ENCODE assay signal across 9 mouse cellular contexts in the genomic region with DNA sequence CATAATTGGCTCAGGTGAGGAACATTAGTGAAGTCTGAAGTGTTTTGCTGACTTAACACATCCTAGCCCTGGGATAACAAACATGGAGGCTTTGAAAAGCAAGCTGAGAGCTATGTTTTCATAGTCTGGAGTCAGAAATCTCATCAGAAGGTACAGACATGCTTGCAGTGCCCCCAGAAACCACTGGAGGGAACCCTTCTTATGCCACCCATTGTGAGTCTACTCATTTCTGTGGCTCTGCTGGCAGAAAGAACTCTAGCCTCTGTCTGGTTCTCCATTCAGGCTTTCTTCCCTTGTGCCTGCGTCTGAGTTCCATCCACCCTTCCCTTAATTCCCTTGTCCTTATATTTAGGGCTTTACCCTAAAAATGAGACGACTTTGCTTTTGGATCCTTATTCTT. TPM values are rescaled to one million over a fixed set of nuclear protein-coding genes. Genes with fewer than 3 reads are reported as not detected.
DNase-seq lines count a peak whose midpoint lies in the region; ATAC-seq and TF ChIP-seq lines count a peak whose summit lies in the region.
"Had no signal": no experiment of that assay in that cellular context is flagged by ENCODE, and none has a peak within 500 bp of the region (broad histone marks: within the 10 kb centered on the region; RNA-seq: fewer than 3 reads in every experiment).

No protein-coding gene starts in this region.

- no peak overlapping the region for H3K4me2 ChIP-seq in midbrain, embryonic 16.5 days (ENCODE audit: low read length)
- no peak overlapping the region for H3K4me2 ChIP-seq in liver, embryonic 14.5 days (ENCODE audit: low read depth)

- ATAC-seq in midbrain, embryonic 16.5 days = no peak
- no peak for ATAC-seq in liver, embryonic 14.5 days (ENCODE audit: insufficient read depth)

- H3K4me3 ChIP-seq in midbrain, embryonic 10.5 days = no peak overlapping the region
- no peak overlapping the region for H3K4me3 ChIP-seq in midbrain, embryonic 16.5 days (ENCODE audit: low read depth, low read length)
- no peak overlapping the region for H3K4me3 ChIP-seq in liver, embryonic 14.5 days (ENCODE audit: insufficient read depth in 1 of 2, low read depth in 2 of 2, low read length in 2 of 2)

- no peak overlapping the region for H3K27ac ChIP-seq in midbrain, embryonic 10.5 days (replicated peaks)
- no peak overlapping the region for H3K27ac ChIP-seq in midbrain, embryonic 16.5 days (ENCODE audit: low read length)
- H3K27ac ChIP-seq in liver, embryonic 14.5 days = no peak overlapping the region

- H3K9ac ChIP-seq in midbrain, embryonic 16.5 days (ENCODE audit: low read depth, low read length) = no peak overlapping the region
- H3K9ac ChIP-seq in liver, embryonic 14.5 days (replicated peaks) = no peak overlapping the region

- WGBS in midbrain, embryonic 10.5 days = 27% methylated on average over 2 of the region's 2 CpGs
- 40% methylated on average over 2 of the region's 2 CpGs for WGBS in midbrain, embryonic 16.5 days
- WGBS in liver, embryonic 14.5 days (ENCODE audit: insufficient replicate concordance) = 30% methylated on average over 2 of the region's 2 CpGs

- peaks cover 8% of the 10 kb centered on the region; the same call in 1 of the 2 replicates for H3K4me1 ChIP-seq in midbrain, embryonic 10.5 days
- no peaks in the 10 kb centered on the region for H3K4me1 ChIP-seq in midbrain, embryonic 16.5 days (ENCODE audit: control insufficient read depth, insufficient read depth, low read length)
- H3K4me1 ChIP-seq in liver, embryonic 14.5 days (replicated peaks; ENCODE audit: control insufficient read depth in 2 of 2, insufficient read depth in 2 of 2, low read length in 1 of 2) = no peaks in the 10 kb centered on the region

- no peaks in the 10 kb centered on the region for H3K27me3 ChIP-seq in midbrain, embryonic 10.5 days (ENCODE audit: low read depth, poor library complexity, severe bottlenecking)
- no peaks in the 10 kb centered on the region for H3K27me3 ChIP-seq in midbrain, embryonic 16.5 days (ENCODE audit: control insufficient read depth, insufficient read depth, low read depth, low read length)
- H3K27me3 ChIP-seq in liver, embryonic 14.5 days (ENCODE audit: control insufficient read depth, insufficient read depth, low read length) = no peaks in the 10 kb centered on the region

- H3K9me3 ChIP-seq in midbrain, embryonic 10.5 days (replicated peaks) = no peaks in the 10 kb centered on the region
- no peaks in the 10 kb centered on the region for H3K9me3 ChIP-seq in midbrain, embryonic 16.5 days (replicated peaks; ENCODE audit: control insufficient read depth, low read length, poor library complexity, severe bottlenecking)
- no peaks in the 10 kb centered on the region for H3K9me3 ChIP-seq in liver, embryonic 14.5 days (ENCODE audit: control insufficient read depth, low read length)

- peak; percentile 49 for TF ChIP-seq CTCF in liver, embryonic 14.5 days (IDR thresholded peaks at IDR 0.05; ENCODE audit: low read depth)

- no peaks in the 10 kb centered on the region for H3K36me3 ChIP-seq in midbrain, embryonic 10.5 days
- H3K36me3 ChIP-seq in midbrain, embryonic 16.5 days (ENCODE audit: control insufficient read depth, insufficient read depth, low read length) = no peaks in the 10 kb centered on the region
- no peaks in the 10 kb centered on the region for H3K36me3 ChIP-seq in liver, embryonic 14.5 days (replicated peaks; ENCODE audit: control insufficient read depth, insufficient read depth, low read depth)

- peak; percentile 68 for DNase-seq in midbrain, embryonic 10.5 days (ENCODE audit: low spot score)
- peak; percentile 81 to 85 for DNase-seq in cerebellum, postnatal 14 days
- DNase-seq in frontal cortex, postnatal 25 days (ENCODE audit: low spot score in 2 of 2) = peak; percentile 73 to 75
- DNase-seq in kidney, postnatal 36 days = peak; percentile 61 to 83
- DNase-seq in liver, embryonic 14.5 days (ENCODE audit: low read depth in 3 of 3, low spot score in 3 of 3) = no peak
- peak; percentile 87 for DNase-seq in retina, embryonic 14.5 days (ENCODE audit: low spot score)
- no peak for DNase-seq in spleen, postnatal 14 days (ENCODE audit: low spot score in 2 of 2)

- no peak for TF ChIP-seq EP300 in liver, embryonic 14.5 days (IDR thresholded peaks at IDR 0.05; ENCODE audit: low read depth)

RNA-seq across cellular contexts. Expression of a gene that starts 16.2 kb away (rescaled TPM):
- polyA plus RNA-seq in midbrain, embryonic 10.5 days (2016; fragmentation: Nextera tagmentation; extraction: Ambion mirVana) = 0.10 TPM in 1 of 2 replicates, not detected in the other
- polyA plus RNA-seq in midbrain, embryonic 16.5 days (2015; fragmentation: Nextera tagmentation; extraction: Ambion mirVana) = 0.12 TPM in 1 of 2 replicates, not detected in the other
- not detected in 2 replicates for polyA plus RNA-seq in liver, embryonic 14.5 days (2012; rRNA removed)
- not detected in 2 replicates for polyA plus RNA-seq in liver, embryonic 14.5 days (2014; fragmentation: Nextera tagmentation; extraction: Ambion mirVana)
- polyA plus RNA-seq: lung, embryonic 16.5 days had no signal

Comparison
In these comparisons a context has a peak if more than half of its experiments do, and no peak if none do; other contexts are left out.
1. DNase-seq: peak in midbrain, embryonic 10.5 days (single experiment), cerebellum, postnatal 14 days (2 of 2), frontal cortex, postnatal 25 days (2 of 2), kidney, postnatal 36 days (2 of 2) and retina, embryonic 14.5 days (single experiment); none in liver, embryonic 14.5 days (0 of 3) and spleen, postnatal 14 days (0 of 2).